Mouse (Mus musculus): Measurements from ENCODE around the gene Pnpla8. TPM values are rescaled to one million over a fixed set of nuclear protein-coding genes. Genes with fewer than 3 reads are reported as not detected.

Gene Pnpla8
- 200 TPM for polyA plus RNA-seq (2014; fragmentation: Illumina TruSeq; extraction: RNeasy Lipid Tissue Mini Kit (QIAGEN cat#74804); ENCODE audit: low read depth, low replicate concordance)

GRCm38 (mm10) chr12:44221070-44221469, at the start of gene Pnpla8:
TSS of gene Pnpla8 (plus strand) at chr12:44221370.

GRCm38 (mm10) chr12:44209824-44210752, 11.1 kb upstream of the Pnpla8 start, which contains the start of gene Dnajb9:
TSS of gene Dnajb9 (minus strand) at chr12:44210326.

DNA sequence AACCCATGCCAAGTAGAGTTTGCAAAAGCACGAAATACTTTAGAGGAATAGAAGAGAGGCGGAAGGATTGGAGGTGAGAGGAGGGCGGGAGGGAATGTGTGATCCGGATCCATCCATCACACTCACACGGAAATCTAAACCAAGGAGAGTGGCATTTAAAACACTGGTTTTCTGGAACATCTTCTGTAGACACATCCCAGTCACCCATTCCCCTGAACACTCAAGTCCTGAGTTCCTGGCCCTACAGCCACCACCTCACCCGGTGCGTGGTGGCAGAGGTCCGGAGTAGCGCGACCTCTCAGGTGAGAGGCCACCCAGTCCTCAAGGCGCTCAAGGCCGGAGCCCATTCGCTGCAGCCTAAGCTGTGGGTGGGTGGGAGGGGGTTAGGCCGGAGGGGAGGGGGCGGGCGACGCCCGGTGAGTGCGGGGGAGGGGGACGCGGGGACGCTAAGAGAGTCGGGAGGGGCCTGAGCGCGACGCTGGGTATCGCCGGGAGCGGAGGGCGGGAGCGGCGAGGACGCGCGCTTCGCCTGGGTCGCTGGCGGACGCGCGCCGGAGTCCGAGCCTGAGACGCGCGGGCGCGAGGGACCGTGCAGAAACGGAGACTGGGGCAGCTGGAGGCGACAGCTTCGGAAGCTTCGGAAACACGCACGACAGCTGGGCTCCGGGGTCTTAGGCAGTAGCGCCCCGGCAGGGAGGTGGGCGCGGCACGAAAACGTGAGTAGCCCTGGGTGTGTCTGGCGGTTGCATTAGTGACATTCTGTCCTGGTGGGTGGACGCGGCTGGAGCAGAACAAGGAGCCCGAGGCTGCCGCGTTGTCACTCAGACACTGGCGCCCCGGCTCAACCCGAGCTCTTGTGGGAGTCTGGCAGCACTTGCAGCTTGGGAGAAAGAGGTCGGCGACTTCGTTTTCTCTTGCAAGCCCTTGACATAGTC, 107.5 kb downstream of the Pnpla8 start, which contains the start of gene Nrcam:
TSS of gene Nrcam (plus strand) at position 505 of the 935 bp plus-strand sequence.

Other genes starting within 250 kb of the Pnpla8 start
- 281 TPM for gene Dnajb9, start 11.0 kb upstream of the Pnpla8 start, polyA plus RNA-seq (2014; fragmentation: Illumina TruSeq; extraction: RNeasy Lipid Tissue Mini Kit (QIAGEN cat#74804); ENCODE audit: low read depth, low replicate concordance)
- gene Nrcam, start 107.5 kb downstream of the Pnpla8 start, polyA plus RNA-seq (2014; fragmentation: Illumina TruSeq; extraction: RNeasy Lipid Tissue Mini Kit (QIAGEN cat#74804); ENCODE audit: low read depth, low replicate concordance): 4.4 TPM

Data from testis, adult 10 weeks (tissue).